Mouse (Mus musculus) cerebellum, postnatal 4 days (tissue): ENCODE measurements at regions not wholly inside any gene's neighbourhood (a gene's known extent, or its start where the extent isn't known, plus 50 kb on each side); places are given as distances from the start of the nearest gene placed in this dataset.

ENCODE experiments used
- DNase-seq, 2 experiments: peaks; one replicate each; pipeline ENCODE4 v3.0.0; 2022; ENCODE audit warnings: low spot score in 2 of 2, mixed read lengths in 1 of 2

DNA sequence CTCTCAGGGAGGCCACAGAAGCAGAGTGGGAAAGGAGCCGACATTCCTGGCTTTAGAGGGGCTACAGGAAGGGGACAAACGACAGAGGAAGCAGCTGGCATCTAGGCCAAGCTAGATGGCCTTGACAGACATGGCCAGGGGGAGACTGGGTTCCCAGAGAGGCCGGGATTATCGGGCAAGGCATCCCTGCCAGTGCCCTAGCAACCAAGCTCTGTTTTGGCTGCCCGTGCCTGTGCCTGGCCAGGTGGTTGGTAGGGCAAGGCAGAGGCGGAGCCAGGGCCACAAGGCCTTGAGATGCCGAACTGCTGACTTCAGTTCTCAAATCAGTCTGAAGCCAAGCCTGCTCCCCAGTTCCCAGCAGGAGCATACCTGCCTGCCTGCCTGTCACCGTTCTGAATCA is 142.7 kb downstream of the Vegfa start:
- no peak for DNase-seq

DNA sequence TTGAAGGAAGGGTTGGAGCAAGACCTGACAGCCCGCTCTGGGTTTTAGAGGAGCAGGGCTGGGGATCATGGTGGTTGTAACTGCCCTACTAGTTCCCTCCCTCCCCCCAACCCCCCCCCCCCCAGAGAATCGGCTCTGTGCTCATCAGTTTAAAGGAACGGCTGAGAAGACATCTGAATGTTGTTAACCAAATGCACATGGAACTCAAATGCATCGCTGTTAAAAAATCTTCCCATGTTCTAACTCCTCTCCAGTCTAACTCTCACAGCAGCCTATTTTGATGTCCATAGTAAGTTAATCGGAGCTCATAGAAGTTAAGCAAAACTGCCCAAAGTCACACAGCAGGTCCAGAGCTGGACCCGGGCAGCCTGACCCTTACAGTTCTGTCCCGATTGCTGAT is 143.1 kb downstream of the Vegfa start:
- no peak for DNase-seq

- DNase-seq: no peak
Observed at GRCm38 (mm10) chr17:45886420-45887049, 145.6 kb downstream of the Vegfa start.

DNA sequence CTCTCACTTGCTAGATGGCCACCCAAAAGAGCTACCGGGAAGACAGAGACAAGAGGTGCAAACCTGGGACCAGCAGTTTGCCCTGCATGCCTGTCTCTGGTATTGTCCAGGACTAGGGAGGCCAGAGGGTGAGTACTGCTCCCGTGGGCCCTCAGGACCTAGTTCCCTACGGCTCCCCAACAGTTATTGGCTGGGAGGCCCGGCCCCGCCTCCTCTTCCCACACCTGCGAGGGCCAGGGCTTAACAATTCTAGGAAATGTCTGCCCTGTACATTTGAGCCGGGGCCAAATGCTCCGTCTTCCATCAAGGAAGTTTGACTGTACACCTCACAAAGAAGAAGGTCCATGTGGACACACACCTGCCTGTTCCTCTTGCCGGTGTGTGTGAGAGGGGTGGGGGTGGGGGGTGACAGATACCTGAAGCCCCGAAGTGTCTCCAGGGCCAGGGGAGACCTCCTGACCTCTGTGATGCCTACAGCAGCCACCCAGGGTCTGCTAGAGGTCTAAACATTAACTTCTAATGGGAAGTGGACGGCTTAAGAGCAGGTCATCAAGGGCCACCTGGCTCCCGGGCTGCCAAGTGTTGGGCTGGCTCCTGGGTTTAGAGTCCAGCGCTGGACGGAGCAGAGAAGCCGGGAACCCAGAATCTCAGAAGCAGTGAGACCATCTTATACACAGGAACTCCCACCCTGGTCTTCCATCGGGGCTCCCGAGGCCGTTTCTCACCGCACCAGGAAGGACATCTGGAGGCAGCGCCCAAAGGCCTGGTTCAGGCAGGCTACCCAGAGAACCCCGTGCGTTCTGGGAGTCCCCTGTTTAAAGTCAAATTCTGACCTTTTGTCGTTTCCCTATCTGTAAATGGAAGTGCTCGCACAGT is 146.5 kb downstream of the Vegfa start:
- no peak for DNase-seq

DNA sequence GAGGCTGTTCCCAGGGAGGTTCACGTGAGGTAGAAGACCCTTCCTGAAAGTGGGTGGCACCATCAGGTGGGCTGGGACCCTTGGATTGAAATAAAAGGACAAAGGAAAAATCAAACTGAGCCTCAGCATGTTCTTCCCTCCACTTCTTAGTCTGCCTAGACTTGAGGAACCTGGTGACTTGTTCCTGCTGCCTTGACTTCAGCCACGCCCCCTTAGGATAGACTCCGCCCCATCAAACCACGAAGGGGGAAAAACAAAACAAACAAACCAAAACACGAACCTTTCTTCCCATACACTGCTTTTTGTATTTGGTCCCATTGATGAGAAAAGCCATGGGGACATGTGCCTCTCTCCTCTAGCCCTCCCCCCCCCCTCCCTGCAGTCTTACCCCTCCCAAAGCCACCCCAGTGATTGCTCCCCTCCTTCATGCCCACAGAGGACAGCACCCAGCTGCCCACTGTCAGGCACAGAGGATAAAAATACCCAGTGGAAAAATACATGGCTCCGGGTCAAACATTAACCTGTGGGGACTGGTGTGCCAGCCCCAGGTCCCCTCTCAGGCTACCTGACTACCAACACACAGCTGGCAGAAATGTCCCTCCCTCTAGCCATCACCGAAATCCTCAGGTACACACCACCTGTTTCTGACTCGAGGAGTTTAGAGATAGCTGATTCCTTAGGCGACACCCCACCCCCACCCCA is 148.0 kb downstream of the Vegfa start:
- DNase-seq: no peak

GRCm38 (mm10) chr17:45882682-45883081 is 149.0 kb upstream of the 1600014C23Rik start:
- DNase-seq: no peak

DNA sequence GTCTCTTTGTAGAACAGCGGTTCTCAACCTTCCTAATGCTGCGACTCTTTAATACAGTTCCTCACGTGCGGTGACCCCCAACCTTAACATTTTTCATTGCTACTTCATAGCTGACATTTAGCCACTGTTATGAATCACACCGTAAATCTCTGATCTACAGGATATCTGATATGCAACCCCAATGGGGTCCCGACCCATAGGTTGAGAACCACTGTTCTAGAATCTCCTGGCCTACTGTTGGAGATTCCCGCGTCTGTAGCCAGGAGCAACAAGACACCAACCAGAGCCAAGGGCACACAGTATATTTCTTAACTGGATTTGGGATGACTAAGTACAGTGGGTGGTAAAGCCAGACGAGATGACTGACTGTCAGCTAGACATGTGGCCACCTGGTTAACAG is 147.6 kb upstream of the 1600014C23Rik start:
- DNase-seq: no peak

DNA sequence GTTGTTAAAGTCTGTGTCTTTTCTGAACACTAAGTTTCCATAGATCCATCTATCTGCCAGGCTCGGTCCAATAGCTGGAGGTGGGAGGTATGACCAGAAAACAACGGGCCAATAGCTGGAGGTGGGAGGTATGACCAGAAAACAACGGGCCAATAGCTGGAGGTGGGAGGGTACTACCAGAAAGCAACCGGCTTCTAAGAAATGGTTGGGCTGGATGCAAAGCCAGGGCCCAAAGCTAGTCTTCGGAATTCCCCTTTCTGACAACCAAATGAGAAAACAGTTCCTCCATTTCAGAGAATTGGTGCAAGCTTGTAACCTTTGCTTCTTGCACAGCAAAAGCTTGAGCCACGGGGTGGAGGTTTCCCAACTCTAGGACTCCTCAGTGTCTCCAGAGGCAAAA is 147.1 kb upstream of the 1600014C23Rik start:
- DNase-seq: no peak

DNA sequence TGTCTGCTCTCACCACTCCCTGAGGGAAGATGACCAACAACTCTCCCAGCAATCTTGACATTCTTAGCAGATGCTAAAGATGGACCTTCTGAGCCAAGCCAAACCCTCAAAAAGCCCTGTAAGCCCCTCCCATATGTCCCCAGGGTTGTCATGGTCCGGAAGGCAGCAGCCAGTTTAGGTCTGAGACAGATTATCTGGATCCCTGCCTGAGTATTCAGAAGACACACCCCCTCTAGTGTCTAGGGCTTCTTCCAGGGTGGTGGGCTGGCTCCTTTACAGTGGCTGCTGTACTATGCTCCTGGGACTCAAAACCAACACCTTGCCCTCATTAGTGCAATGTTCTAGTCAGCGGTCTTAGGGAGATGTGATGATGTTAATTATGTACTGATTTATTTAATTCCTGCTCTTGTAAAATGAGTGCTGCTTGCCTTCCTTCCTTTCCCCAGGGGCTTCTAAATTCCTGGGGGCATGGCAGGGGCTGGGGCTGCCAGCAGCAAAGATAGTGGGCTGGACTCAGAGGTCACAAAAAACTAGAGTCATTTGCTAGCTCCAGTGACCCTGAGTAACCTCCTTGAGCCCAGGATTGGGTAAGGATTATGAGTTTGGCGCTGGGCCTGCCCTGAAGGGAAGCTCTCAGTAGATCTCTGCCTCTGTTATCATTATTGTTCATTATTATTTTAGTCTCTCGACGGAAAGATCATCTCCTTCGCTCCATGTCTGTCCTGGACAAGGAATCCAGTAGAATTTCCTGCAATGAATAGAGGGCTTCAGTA is 146.0 kb upstream of the 1600014C23Rik start:
- no peak for DNase-seq

GRCm38 (mm10) chr17:45878394-45878793 is 144.8 kb upstream of the 1600014C23Rik start:
- DNase-seq: no peak

- no peak for DNase-seq
Observed at GRCm38 (mm10) chr17:45875325-45875724, 141.7 kb upstream of the 1600014C23Rik start.

DNA sequence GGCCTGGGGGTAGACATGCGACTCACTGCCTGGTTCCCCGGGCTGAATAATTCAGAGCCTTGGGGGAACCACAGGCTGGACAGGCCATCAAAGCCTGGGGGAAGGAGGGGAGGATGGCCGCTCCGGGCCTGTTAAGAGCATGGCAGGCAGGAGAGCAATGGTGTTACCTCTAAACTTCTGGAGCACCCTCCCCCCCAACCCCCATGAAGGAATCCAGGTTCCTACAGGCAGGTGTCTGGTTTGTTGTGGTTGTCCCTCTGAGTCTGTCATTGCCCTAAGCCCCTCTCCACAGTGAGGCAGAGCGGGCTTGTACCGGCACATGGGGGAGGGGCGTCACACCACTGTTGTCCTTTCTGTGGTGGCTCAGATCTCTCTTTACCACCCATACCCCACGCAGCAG is 140.4 kb upstream of the 1600014C23Rik start:
- DNase-seq: no peak

GRCm38 (mm10) chr17:45873200-45873955 is 139.7 kb upstream of the 1600014C23Rik start:
- DNase-seq: no peak

DNA sequence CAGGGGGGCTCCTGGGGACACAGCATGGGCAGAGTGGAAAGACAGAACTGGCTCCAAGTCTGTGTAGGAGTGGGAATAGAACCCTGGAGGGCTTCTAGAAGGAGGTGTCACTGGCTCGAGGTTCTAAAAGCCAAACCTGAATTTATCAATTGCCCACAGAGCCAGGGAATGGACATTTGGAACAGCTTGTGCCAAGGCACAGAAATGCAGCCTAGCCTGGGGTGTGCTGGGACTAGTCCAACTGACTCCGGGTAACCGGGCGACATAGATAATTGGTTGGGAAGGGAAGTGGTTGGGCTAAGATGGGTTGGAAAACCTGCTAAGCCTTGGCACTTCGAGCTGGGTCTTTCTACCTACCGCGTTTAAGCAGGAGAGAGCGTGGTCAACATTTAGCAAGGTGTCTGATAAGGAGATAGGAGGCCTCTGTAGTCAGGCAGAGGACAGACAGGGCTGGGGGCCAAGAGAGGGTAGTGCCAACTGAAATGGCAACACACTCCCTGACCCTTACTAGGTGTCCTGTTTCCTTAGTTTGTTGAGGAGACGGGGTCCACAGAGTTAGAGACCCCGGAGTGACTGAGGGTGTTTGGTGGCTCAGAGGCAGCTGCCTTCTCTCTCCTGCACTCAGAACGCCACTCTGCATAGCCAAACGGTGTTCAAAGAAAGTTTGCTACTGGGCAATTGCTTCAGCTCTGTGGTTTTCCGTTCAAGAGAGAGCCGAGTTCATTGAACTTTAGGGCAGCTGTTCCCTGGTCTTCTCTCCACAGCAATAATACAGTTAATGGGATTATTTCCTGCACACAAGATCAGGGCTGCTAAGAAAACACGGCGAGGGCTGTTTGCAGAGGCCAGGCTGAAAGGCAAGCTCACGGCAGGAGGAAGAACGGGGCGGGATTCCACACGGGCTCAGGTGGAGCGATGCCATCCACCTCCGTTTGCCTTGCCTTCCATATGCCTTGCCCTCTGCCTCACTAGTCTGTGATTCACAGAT is 138.3 kb upstream of the 1600014C23Rik start:
- no peak for DNase-seq

DNA sequence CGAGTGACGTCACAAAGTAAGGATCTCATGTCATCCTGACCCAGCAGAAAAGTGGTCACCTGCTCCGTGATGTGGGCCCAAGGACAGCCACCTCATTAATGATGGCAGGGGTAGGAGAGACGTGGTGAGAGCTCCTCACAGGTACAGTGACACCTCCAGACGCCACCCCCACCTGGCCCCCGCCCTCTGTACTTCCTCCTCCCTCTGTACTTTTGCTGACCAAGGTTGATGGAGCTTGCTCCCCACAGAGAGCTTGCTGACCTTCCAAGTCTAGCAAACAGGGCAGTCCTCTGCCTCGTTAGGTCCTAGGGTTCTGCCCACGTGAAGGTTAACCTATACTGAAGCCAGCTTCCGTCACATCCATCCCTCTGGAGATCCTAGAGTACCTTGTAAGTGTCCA is 137.4 kb upstream of the 1600014C23Rik start:
- no peak for DNase-seq

DNA sequence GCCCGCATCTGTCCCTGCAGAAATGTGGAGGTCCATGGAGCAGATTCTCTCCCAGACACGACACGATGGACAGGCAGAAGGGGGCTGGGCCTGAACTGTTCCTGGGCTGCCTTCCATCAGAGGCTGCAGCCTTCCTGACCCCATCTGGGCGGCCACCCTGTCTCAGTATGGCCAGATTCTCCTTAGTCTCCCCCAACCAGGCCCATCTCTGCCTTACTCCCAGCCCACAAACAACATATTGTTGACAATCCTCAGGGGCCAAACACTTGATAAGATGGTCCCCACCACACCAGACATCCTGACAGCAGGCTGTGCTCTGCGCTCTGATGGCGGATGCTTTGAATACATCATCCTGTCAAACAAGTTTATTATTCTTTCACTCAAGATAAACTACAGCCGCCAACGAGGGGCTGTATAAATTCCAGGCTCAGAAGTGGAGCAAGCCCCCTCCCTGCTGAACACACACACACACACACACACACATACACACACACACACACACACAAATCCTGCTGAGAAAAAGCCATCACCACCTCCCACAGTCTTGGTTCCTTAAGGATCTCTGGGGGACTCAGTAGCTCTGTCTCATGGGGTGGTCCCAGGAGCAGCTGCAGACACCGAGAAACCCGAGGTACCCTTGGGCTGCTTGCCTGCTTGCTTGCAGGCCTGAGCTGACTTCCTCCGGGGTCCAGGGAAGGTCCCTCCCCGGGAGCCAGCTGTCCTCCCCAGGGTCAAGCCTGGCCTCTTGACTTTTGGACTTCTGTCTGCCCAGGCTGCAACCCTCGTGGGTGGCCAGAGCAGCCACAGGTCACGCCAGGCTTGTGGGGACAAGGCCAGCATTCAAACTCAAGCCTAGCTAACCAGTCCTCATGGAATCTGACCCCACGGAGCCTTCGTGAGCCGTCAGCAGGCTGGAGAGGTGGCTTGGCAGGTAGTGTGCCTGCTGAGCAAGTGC is 135.6 kb upstream of the 1600014C23Rik start:
- no peak for DNase-seq

- DNase-seq: no peak
Observed at GRCm38 (mm10) chr17:45868539-45868938, 134.9 kb upstream of the 1600014C23Rik start.

- DNase-seq: no peak
Observed at GRCm38 (mm10) chr17:45867727-45868126, 134.1 kb upstream of the 1600014C23Rik start.
